Mouse (Mus musculus) stomach, embryonic 14.5 days (tissue): ENCODE data around the gene Kcnj4. TPM values are rescaled to one million over a fixed set of nuclear protein-coding genes. Genes with fewer than 3 reads are reported as not detected.

ENCODE experiments used
- ATAC-seq: fragments of 200-750 bp; cut with Nextera tagmentation; 2 replicates; pipeline ENCODE4 v1.8.0; 2017; ENCODE audit warnings: low read depth, moderate TSS enrichment; ENCODE audit not compliant: insufficient number of reproducible peaks, insufficient read depth, low FRiP score
- H3K27ac ChIP-seq: fragments of 300-500 bp; sonication (generic); 2 replicates; pipeline ENCODE4 v1.5.1; 2014; ENCODE audit warnings: mild to moderate bottlenecking, low read length, moderate library complexity, mixed read lengths
- H3K27me3 ChIP-seq: fragments of 300-500 bp; sonication (generic); 2 replicates; pipeline ENCODE4 v1.6.1; 2014; ENCODE audit warnings: low read length, control low read depth, mixed read lengths; ENCODE audit not compliant: control insufficient read depth, insufficient read depth
- H3K36me3 ChIP-seq: fragments of 300-500 bp; sonication (generic); 2 replicates; pipeline ENCODE4 v1.6.1; 2014; ENCODE audit warnings: mild to moderate bottlenecking, control low read depth, low read length, moderate library complexity, mixed read lengths; ENCODE audit not compliant: control insufficient read depth, insufficient read depth
- H3K4me1 ChIP-seq: fragments of 300-500 bp; sonication (generic); 2 replicates; pipeline ENCODE4 v1.6.1; 2014; ENCODE audit warnings: low read length, control low read depth, mixed read lengths; ENCODE audit not compliant: control insufficient read depth, insufficient read depth
- H3K4me2 ChIP-seq: fragments of 300-500 bp; sonication (generic); replicated peaks from 2 replicates; pipeline ENCODE4 v1.6.1; 2014; ENCODE audit warnings: low read depth, low read length, control low read depth
- H3K4me3 ChIP-seq: fragments of 300-500 bp; sonication (generic); 2 replicates; pipeline ENCODE4 v1.5.1; 2014; ENCODE audit warnings: low read depth, low read length, control low read depth
- H3K9ac ChIP-seq: fragments of 300-500 bp; sonication (generic); replicated peaks from 2 replicates; pipeline ENCODE4 v1.6.1; 2014; ENCODE audit warnings: low read depth, mild to moderate bottlenecking, control low read depth, low read length, moderate library complexity, mixed read lengths
- H3K9me3 ChIP-seq: fragments of 300-500 bp; sonication (generic); 2 replicates; pipeline ENCODE4 v1.6.1; 2016; ENCODE audit warnings: low read depth, low read length, control low read depth; ENCODE audit not compliant: control insufficient read depth
- WGBS: fragments of 180-500 bp; shearing (Covaris S2); extraction: QIAGEN DNeasy Blood & Tissue Kit; methylation state at CpG from one replicate; pipeline ENCODE4 v1.1.7; 2014; 5-methylcytosine and 5-hydroxymethylcytosine counted together
- polyA plus RNA-seq: library from polyadenylated mRNA; unstranded; fragments of >200 nt; fragmentation: Nextera tagmentation; extraction: Ambion mirVana; gene quantifications from 2 replicates; pipeline ENCODE4 v1.2.1, GENCODE M21; 2014

Gene Kcnj4
- polyA plus RNA-seq, 1 experiment from 2014 or later: not detected

DNA sequence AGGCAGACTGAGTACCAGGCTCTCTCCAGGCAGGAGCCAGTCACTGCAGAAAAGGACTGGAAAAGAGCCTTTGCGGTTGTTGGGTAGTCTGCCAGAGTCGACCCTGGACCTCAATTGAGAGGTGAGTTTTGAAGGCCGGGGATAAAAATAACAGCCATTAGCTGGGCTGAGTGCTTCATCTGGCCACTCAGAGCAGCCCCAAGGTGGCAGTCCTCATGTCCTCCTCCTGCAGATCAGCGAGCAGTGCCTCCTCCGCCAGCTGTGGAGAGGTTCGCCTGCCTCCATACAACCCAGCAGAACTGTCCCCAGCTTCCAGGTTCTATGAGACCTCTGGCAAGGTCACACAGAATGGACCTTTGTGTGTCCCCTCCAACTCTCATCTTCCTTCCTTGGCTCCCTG lies 27.8 kb downstream of the Kcnj4 start:
- Histone ChIP-seq H3K9me3 (no peaks in the 10 kb centered on the region), H3K27me3 (no peaks in the 10 kb centered on the region), H3K4me2 (no peak overlapping the region), H3K27ac (no peak overlapping the region), H3K36me3 (no peaks in the 10 kb centered on the region), H3K9ac (no peak overlapping the region), H3K4me1 (no peaks in the 10 kb centered on the region), H3K4me3 (no peak overlapping the region)
- WGBS: 40% methylated on average over 6 of the region's 6 CpGs
- no peak for ATAC-seq

DNA sequence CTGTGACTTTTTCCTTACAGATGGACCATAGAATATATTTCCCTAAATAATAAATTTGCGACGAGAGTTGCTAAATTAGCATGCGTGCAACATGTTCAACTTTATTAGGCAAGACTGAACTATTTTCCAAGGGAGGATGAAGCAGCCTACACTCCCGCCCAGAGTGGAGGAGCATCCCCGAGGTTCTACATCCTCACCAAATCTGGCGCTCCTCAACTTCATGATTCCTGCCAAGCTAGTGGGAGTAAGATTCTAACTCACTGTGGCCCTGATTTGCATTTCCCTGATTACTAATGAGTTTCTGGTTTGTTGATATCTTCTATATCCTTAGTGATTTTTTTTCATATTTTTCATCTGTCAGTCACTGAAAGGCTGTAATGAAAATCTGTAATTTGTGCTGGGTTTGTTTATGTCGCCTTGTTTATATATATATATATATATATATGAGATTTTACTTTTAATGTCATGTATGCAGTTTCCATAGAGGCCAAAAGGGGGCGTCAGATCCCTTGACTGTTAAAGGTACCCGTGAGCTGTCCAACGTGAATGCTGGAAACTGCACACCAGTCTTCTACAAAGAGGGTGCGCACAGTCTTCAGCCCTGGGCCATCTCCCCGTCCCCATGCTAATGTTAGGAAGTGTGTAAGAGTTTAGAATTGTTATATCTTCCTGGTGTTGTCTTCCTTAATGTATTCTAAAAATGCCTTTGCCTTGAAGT lies 31.2 kb downstream of the Kcnj4 start:
- WGBS: 54% methylated on average over 12 of the region's 12 CpGs
- ATAC-seq: no peak

GRCm38 (mm10) chr15:79473042-79473441 lies 32.0 kb downstream of the Kcnj4 start:
- Histone ChIP-seq H3K9ac (no peak overlapping the region), H3K36me3 (no peaks in the 10 kb centered on the region), H3K9me3 (no peaks in the 10 kb centered on the region), H3K27ac (no peak overlapping the region), H3K27me3 (no peaks in the 10 kb centered on the region), H3K4me3 (no peak overlapping the region), H3K4me1 (no peaks in the 10 kb centered on the region), H3K4me2 (no peak overlapping the region)
- no peak for ATAC-seq
- WGBS: 85% methylated on average over 5 of the region's 5 CpGs

More for the DNA sequence above, 31.2 kb downstream of the Kcnj4 start:
- no peak overlapping the region for H3K4me2 ChIP-seq
- no peak overlapping the region for H3K27ac ChIP-seq
- H3K27me3 ChIP-seq: no peaks in the 10 kb centered on the region
- H3K9ac ChIP-seq: no peak overlapping the region
- no peaks in the 10 kb centered on the region for H3K36me3 ChIP-seq
- H3K4me3 ChIP-seq: no peak overlapping the region
- no peaks in the 10 kb centered on the region for H3K4me1 ChIP-seq
- H3K9me3 ChIP-seq: no peaks in the 10 kb centered on the region

DNA sequence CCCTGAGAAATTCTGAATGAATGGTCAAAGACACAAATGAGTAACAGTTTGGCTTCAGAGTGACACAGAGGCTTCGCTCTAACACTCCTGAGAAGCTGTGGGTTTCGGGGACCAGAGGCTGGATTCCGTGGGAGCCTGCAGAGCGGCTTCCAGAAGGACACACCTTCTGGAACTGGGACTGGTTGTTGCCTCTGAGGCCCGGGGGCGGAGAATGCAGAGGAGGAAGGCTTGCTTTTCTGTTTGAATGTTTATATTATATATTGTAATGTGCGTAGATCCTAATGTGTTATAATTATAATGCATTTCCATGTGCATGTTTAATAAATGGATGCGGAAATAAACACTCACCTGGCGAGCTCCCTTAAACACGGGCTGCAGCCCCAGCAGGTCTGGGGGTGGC lies 33.9 kb downstream of the Kcnj4 start:
- no peaks in the 10 kb centered on the region for H3K4me1 ChIP-seq
- ATAC-seq: no peak
- no peak overlapping the region for H3K9ac ChIP-seq
- H3K36me3 ChIP-seq: no peaks in the 10 kb centered on the region
- 42% methylated on average over 10 of the region's 10 CpGs for WGBS
- H3K9me3 ChIP-seq: no peaks in the 10 kb centered on the region
- H3K4me3 ChIP-seq: no peak overlapping the region
- H3K27ac ChIP-seq: no peak overlapping the region
- H3K27me3 ChIP-seq: no peaks in the 10 kb centered on the region
- no peak overlapping the region; the same call in 1 of the 2 replicates for H3K4me2 ChIP-seq

DNA sequence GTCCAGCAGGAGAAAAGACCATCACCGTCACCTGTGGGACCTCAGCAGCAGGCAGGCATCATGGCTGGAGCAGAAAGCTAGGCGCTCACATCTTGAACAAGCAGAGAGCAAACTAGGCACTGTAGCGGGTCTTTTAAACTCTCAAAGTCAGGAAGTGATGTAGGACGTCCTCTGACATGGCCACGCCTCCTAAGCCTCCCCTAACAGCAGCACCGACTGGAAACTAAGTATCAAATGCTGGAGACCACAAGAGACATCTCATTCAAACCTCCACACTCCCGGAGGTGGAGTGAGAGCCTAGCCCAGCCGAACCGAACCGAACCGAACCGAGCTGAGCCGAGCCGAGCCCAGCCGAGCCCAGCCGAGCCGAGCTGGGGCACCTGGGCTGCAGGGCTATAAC lies 34.5 kb downstream of the Kcnj4 start:
- Histone ChIP-seq H3K4me2 (peak overlapping the region; percentile 27), H3K9ac (no peak overlapping the region), H3K4me3 (0 out of 2 replicates have a peak overlapping the region, but pooled peaks have one; percentile 11), H3K36me3 (no peaks in the 10 kb centered on the region), H3K4me1 (no peaks in the 10 kb centered on the region), H3K9me3 (no peaks in the 10 kb centered on the region), H3K27me3 (no peaks in the 10 kb centered on the region), H3K27ac (no peak overlapping the region)
- ATAC-seq: no peak
- WGBS: 29% methylated on average over 17 of the region's 17 CpGs

GRCm38 (mm10) chr15:79469577-79469976 lies 35.5 kb downstream of the Kcnj4 start:
- WGBS: 65% methylated on average over 5 of the region's 5 CpGs

DNA sequence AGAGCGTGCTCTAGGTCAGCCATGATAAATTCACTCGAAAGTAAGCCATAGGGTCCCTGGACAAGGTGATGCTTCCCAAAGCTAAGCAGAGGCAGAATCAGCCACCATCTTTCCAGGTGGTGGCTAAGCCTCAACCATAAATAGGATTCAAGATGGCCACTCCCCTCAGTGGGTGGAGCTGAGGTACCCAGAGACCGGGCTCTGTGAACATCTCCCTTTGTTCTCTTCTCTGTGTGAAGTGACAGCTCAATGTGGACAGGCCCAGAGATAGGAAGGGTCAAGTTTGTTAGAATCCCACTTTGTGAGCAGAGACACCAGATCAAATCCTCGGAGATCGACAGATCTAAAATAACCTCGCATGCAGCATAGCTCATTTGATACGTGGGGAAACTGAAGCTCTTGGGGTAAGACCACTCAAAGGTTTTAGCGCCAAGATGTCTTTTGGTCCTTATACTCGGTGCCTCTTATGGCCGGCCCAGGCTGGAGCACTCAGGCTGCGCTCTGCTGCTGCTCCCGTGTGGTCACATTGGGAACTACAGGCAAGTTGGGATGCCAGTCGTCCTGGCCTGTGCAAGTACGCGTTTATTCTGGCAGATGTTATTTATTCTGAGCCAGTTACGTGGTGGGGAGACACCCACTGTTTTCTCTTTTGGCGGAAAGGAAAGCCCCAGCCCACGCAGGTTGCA lies 38.3 kb downstream of the Kcnj4 start:
- ATAC-seq: peak; percentile 82; the same call in 1 of the 2 replicates
- H3K9me3 ChIP-seq: no peaks in the 10 kb centered on the region
- no peaks in the 10 kb centered on the region for H3K4me1 ChIP-seq
- 6% methylated on average over 18 of the region's 18 CpGs for WGBS
- H3K27ac ChIP-seq: no peak overlapping the region
- no peaks in the 10 kb centered on the region for H3K36me3 ChIP-seq
- no peaks in the 10 kb centered on the region for H3K27me3 ChIP-seq
- no peak overlapping the region for H3K9ac ChIP-seq
- H3K4me3 ChIP-seq: no peak overlapping the region
- H3K4me2 ChIP-seq: no peak overlapping the region

More at GRCm38 (mm10) chr15:79469577-79469976, 35.5 kb downstream of the Kcnj4 start:
- H3K9ac ChIP-seq: no peak overlapping the region
- ATAC-seq: no peak
- H3K4me2 ChIP-seq: no peak overlapping the region
- no peak overlapping the region for H3K27ac ChIP-seq
- no peaks in the 10 kb centered on the region for H3K9me3 ChIP-seq
- no peaks in the 10 kb centered on the region for H3K36me3 ChIP-seq
- no peak overlapping the region for H3K4me3 ChIP-seq
- H3K27me3 ChIP-seq: no peaks in the 10 kb centered on the region
- H3K4me1 ChIP-seq: no peaks in the 10 kb centered on the region

DNA sequence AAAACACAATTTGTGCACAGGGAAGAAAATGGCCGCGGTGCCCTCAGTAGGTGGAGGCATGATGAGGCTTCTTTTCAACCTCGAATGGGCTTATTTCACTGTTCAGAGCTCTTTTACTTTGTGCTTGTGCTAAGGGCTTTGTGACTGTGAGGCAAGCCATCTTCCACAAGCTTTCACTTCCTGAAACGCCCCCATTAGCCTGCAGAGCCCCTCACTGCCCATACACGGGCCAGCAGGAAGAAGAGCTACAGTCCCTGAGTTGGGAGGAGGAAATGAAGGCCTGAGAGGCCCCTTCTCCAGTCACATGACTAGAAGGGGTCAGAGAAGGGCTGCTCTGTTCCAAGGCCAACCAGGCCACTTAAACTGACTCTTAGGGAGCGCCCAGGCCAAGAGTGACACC lies 48.5 kb downstream of the Kcnj4 start:
- H3K27me3 ChIP-seq: no peaks in the 10 kb centered on the region
- H3K27ac ChIP-seq: no peak overlapping the region
- ATAC-seq: no peak
- 0 out of 2 replicates have a peak, but pooled peaks cover 10% of the 10 kb centered on the region for H3K4me1 ChIP-seq
- no peak overlapping the region for H3K4me3 ChIP-seq
- no peaks in the 10 kb centered on the region for H3K36me3 ChIP-seq
- no peak overlapping the region for H3K9ac ChIP-seq
- H3K9me3 ChIP-seq: no peaks in the 10 kb centered on the region
- WGBS: 70% methylated on average over 6 of the region's 6 CpGs
- H3K4me2 ChIP-seq: no peak overlapping the region
